Mouse (Mus musculus) erythroblast, embryonic 14.5 days (primary cell): ENCODE measurements around the gene Slc12a1.

Experiments used
- GATA1 ChIP-seq: IDR thresholded peaks from 2 replicates; pipeline ENCODE4 v1.6.1; 2012; ENCODE audit warnings: low read length, inconsistent platforms, mixed read lengths
- TAL1 ChIP-seq: IDR thresholded peaks from 3 replicates; pipeline ENCODE4 v1.6.1; 2012; ENCODE audit warnings: low read length, inconsistent platforms, mixed read lengths

DNA sequence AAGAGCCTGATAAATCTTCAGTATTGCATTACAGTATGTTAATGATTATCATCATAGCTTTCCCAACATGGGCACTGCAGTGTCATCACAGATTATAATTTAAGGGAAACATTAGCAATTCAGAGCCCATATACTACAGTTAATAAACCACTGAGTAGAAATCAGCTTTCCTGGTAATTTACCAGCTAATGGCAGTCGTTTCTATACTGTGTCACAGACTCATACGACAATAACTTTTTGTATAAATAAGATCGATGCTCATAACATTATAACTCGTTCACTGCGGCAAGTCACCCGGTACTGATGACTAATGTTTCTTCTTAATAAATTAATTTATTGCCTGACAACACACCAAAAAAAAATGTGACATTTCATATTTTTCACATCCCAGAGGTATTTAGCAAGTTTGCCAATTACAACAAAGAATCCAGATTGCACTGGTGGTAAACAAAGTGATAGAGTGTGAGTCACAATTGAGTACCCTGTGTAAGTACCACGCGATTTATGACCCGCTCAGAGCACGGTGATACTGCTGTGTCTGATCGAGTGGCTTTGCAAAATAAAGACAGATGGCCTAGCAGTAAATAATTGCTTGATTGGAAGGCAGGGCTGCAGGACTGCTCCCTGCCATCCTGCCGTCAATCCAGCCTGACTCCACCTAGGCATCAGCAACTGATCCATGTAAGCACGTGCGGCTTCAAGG lies 56.7 kb downstream of the Slc12a1 start:
- TF ChIP-seq GATA1 (no peak), TAL1 (no peak)
